Mouse (Mus musculus): Measurements from ENCODE around the gene Insrr. TPM values are rescaled to one million over a fixed set of nuclear protein-coding genes. Genes with fewer than 3 reads are reported as not detected.
"Not testable (repeated sequence)": the region's sequence is repeated elsewhere in the genome, so short reads cannot be mapped to it uniquely, and the experiment has no call there.

The Insrr gene
- total RNA-seq, 2 experiments from 2014 or later: 0.60 to 0.73 TPM

- DNase-seq (ENCODE audit: low spot score in 2 of 2): peak; percentile 71 to 72
- intact Hi-C loops (cut with DNase I): loop anchor here (1.0 to 2.0 kb wide), 3 partner anchors 21 to 60 kb away; partner anchors contain the start of gene Ntrk1
These were observed 19.9 kb downstream of the Insrr start for GRCm38 (mm10) chr3:87816646-87817093.

- intact Hi-C loops (cut with DNase I): no loop called here
- no peak for DNase-seq (ENCODE audit: low spot score in 2 of 2)
These were observed 21.5 kb downstream of the Insrr start for GRCm38 (mm10) chr3:87818226-87818625.

- DNase-seq (ENCODE audit: low spot score in 2 of 2); intact Hi-C loops (cut with DNase I): not testable (repeated sequence)
These were observed 27.5 kb downstream of the Insrr start, which contains the start of gene Pear1 for GRCm38 (mm10) chr3:87824206-87824605. TSS of gene Pear1 (minus strand) at chr3:87824306.

GRCm38 (mm10) chr3:87828435-87828834 is 31.7 kb downstream of the Insrr start:
- DNase-seq (ENCODE audit: low spot score in 2 of 2): no peak
- intact Hi-C loops (cut with DNase I): no loop called here

GRCm38 (mm10) chr3:87829025-87829424 is 32.3 kb downstream of the Insrr start:
- intact Hi-C loops (cut with DNase I): no loop called here
- no peak for DNase-seq (ENCODE audit: low spot score in 2 of 2)

GRCm38 (mm10) chr3:87832109-87832859 is 35.5 kb downstream of the Insrr start:
- no peak for DNase-seq (ENCODE audit: low spot score in 2 of 2)
- intact Hi-C loops (cut with DNase I): no loop called here

- no peak for DNase-seq (ENCODE audit: low spot score in 2 of 2)
- intact Hi-C loops (cut with DNase I): no loop called here
These were observed 36.7 kb downstream of the Insrr start for GRCm38 (mm10) chr3:87833482-87833881.

GRCm38 (mm10) chr3:87838622-87839021 is 41.9 kb downstream of the Insrr start:
- intact Hi-C loops (cut with DNase I): loop anchor here (5.0 kb wide), 1 partner anchor 66 kb away; no protein-coding TSS in a partner anchor
- DNase-seq (ENCODE audit: low spot score in 2 of 2): peak; percentile 62 to 78

GRCm38 (mm10) chr3:87840858-87841257 is 44.1 kb downstream of the Insrr start:
- intact Hi-C loops (cut with DNase I): loop anchor here (5.0 kb wide), 1 partner anchor 49 kb away; no protein-coding TSS in a partner anchor
- DNase-seq (ENCODE audit: low spot score in 2 of 2): no peak

GRCm38 (mm10) chr3:87844981-87845380 is 48.2 kb downstream of the Insrr start:
- intact Hi-C loops (cut with DNase I): loop anchor here (5.0 kb wide), 1 partner anchor 53 kb away; no protein-coding TSS in a partner anchor
- no peak for DNase-seq (ENCODE audit: low spot score in 2 of 2)

- intact Hi-C loops (cut with DNase I): no loop called here
- no peak for DNase-seq (ENCODE audit: low spot score in 2 of 2)
These were observed 49.4 kb downstream of the Insrr start for GRCm38 (mm10) chr3:87846186-87846585.

- intact Hi-C loops (cut with DNase I): no loop called here
These were observed 49.9 kb downstream of the Insrr start, which contains the start of gene Sh2d2a for GRCm38 (mm10) chr3:87846650-87847110. TSS of gene Sh2d2a (plus strand) at chr3:87846755.

GRCm38 (mm10) chr3:87847680-87848079 is 50.9 kb downstream of the Insrr start:
- intact Hi-C loops (cut with DNase I): no loop called here

More at GRCm38 (mm10) chr3:87846650-87847110, 49.9 kb downstream of the Insrr start, which contains the start of gene Sh2d2a:
- DNase-seq (ENCODE audit: low spot score in 2 of 2): no peak

GRCm38 (mm10) chr3:87849117-87849516 is 52.4 kb downstream of the Insrr start:
- no peak for DNase-seq (ENCODE audit: low spot score in 2 of 2)
- intact Hi-C loops (cut with DNase I): no loop called here

More at GRCm38 (mm10) chr3:87847680-87848079, 50.9 kb downstream of the Insrr start:
- no peak for DNase-seq (ENCODE audit: low spot score in 2 of 2)

- peak in 1 of 2 experiments; percentile 8 for DNase-seq (ENCODE audit: low spot score in 2 of 2)
- intact Hi-C loops (cut with DNase I): loop anchor here (5.0 kb wide), 1 partner anchor 83 kb away; no protein-coding TSS in a partner anchor
These were observed 58.2 kb downstream of the Insrr start for GRCm38 (mm10) chr3:87854795-87855568.

- intact Hi-C loops (cut with DNase I): loop anchor here (5.0 kb wide), 1 partner anchor 84 kb away; no protein-coding TSS in a partner anchor
- DNase-seq (ENCODE audit: low spot score in 2 of 2): no peak
These were observed 59.2 kb downstream of the Insrr start for GRCm38 (mm10) chr3:87855936-87856335.

GRCm38 (mm10) chr3:87857666-87858065 is 60.9 kb downstream of the Insrr start:
- intact Hi-C loops (cut with DNase I): loop anchor here (5.0 kb wide), 1 partner anchor 85 kb away; no protein-coding TSS in a partner anchor
- no peak for DNase-seq (ENCODE audit: low spot score in 2 of 2)

GRCm38 (mm10) chr3:87859813-87860212 is 63.1 kb downstream of the Insrr start:
- DNase-seq (ENCODE audit: low spot score in 2 of 2): peak; percentile 81 to 82
- intact Hi-C loops (cut with DNase I): loop anchor here (5.0 kb wide), 1 partner anchor 88 kb away; no protein-coding TSS in a partner anchor

GRCm38 (mm10) chr3:87864111-87864510 is 67.4 kb downstream of the Insrr start:
- not testable (repeated sequence) for DNase-seq (ENCODE audit: low spot score in 2 of 2)

More at GRCm38 (mm10) chr3:87864111-87864510, 67.4 kb downstream of the Insrr start:
- intact Hi-C loops (cut with DNase I): not testable (repeated sequence)
